Mouse (Mus musculus): ENCODE data around the gene Gch1. TPM values are rescaled to one million over a fixed set of nuclear protein-coding genes. Genes with fewer than 3 reads are reported as not detected.

Gene Gch1
- polyA plus RNA-seq, 1 experiment from 2014 or later = 12.4 TPM

- peak overlapping the region; percentile 31; the same call in 1 of the 2 replicates for H3K9ac ChIP-seq (ENCODE audit: low read length)
- H3K4me3 ChIP-seq (ENCODE audit: low read depth, low read length) = peak overlapping the region; percentile 10; the same call in 1 of the 2 replicates
- no peaks in the 10 kb centered on the region for H3K27me3 ChIP-seq (ENCODE audit: control insufficient read depth, insufficient read depth, low read length)
- no peaks in the 10 kb centered on the region for H3K36me3 ChIP-seq (ENCODE audit: control insufficient read depth, insufficient read depth, low read length)
- DNase-seq (ENCODE audit: low spot score) (peak; percentile 43), ATAC-seq (ENCODE audit: low FRiP score, low TSS enrichment) (peak; percentile 85)
- peak overlapping the region; percentile 41 for H3K4me2 ChIP-seq (replicated peaks; ENCODE audit: low read depth)
- H3K27ac ChIP-seq (replicated peaks) = 0 out of 2 replicates have a peak overlapping the region, but pooled peaks have one; percentile 49
- WGBS = 23% methylated on average over 13 of the region's 13 CpGs
- no peaks in the 10 kb centered on the region; the same call in 1 of the 2 replicates for H3K4me1 ChIP-seq (replicated peaks; ENCODE audit: control insufficient read depth, insufficient read depth)
- no peaks in the 10 kb centered on the region for H3K9me3 ChIP-seq (ENCODE audit: control insufficient read depth, low read length)
- TF ChIP-seq EP300 (optimal IDR thresholded peaks at IDR 0.05) (no peak), CTCF (IDR thresholded peaks at IDR 0.05; ENCODE audit: low read depth) (no peak)
Measured at GRCm38 (mm10) chr14:47177846-47178414, 11.3 kb downstream of the Gch1 start.

- 96% methylated on average over 5 of the region's 5 CpGs for WGBS
- Histone ChIP-seq H3K4me2 (replicated peaks; ENCODE audit: low read depth) (no peak overlapping the region), H3K9me3 (ENCODE audit: control insufficient read depth, low read length) (no peaks in the 10 kb centered on the region), H3K4me3 (ENCODE audit: low read depth, low read length) (no peak overlapping the region), H3K9ac (ENCODE audit: low read length) (no peak overlapping the region), H3K36me3 (ENCODE audit: control insufficient read depth, insufficient read depth, low read length) (no peaks in the 10 kb centered on the region), H3K27ac (replicated peaks) (no peak overlapping the region), H3K27me3 (ENCODE audit: control insufficient read depth, insufficient read depth, low read length) (no peaks in the 10 kb centered on the region), H3K4me1 (replicated peaks; ENCODE audit: control insufficient read depth, insufficient read depth) (no peaks in the 10 kb centered on the region; the same call in 1 of the 2 replicates)
- no peak for TF ChIP-seq CTCF (IDR thresholded peaks at IDR 0.05; ENCODE audit: low read depth)
- no peak for TF ChIP-seq EP300 (optimal IDR thresholded peaks at IDR 0.05)
- DNase-seq (ENCODE audit: low spot score) (no peak), ATAC-seq (ENCODE audit: low FRiP score, low TSS enrichment) (no peak)
Measured at GRCm38 (mm10) chr14:47176226-47176625, 13.0 kb downstream of the Gch1 start.

GRCm38 (mm10) chr14:47175136-47175535 lies 14.1 kb downstream of the Gch1 start:
- Histone ChIP-seq H3K36me3 (ENCODE audit: control insufficient read depth, insufficient read depth, low read length) (no peaks in the 10 kb centered on the region), H3K4me3 (ENCODE audit: low read depth, low read length) (no peak overlapping the region), H3K9ac (ENCODE audit: low read length) (no peak overlapping the region), H3K27me3 (ENCODE audit: control insufficient read depth, insufficient read depth, low read length) (no peaks in the 10 kb centered on the region), H3K4me2 (replicated peaks; ENCODE audit: low read depth) (no peak overlapping the region), H3K27ac (replicated peaks) (no peak overlapping the region), H3K9me3 (ENCODE audit: control insufficient read depth, low read length) (no peaks in the 10 kb centered on the region), H3K4me1 (replicated peaks; ENCODE audit: control insufficient read depth, insufficient read depth) (no peaks in the 10 kb centered on the region; the same call in 1 of the 2 replicates)
- DNase-seq (ENCODE audit: low spot score) (no peak), ATAC-seq (ENCODE audit: low FRiP score, low TSS enrichment) (no peak)
- no peak for TF ChIP-seq EP300 (optimal IDR thresholded peaks at IDR 0.05)
- 78% methylated on average over 5 of the region's 5 CpGs for WGBS

- no peaks in the 10 kb centered on the region for H3K27me3 ChIP-seq (ENCODE audit: control insufficient read depth, insufficient read depth, low read length)
- H3K4me2 ChIP-seq (replicated peaks; ENCODE audit: low read depth) = no peak overlapping the region
- no peaks in the 10 kb centered on the region for H3K36me3 ChIP-seq (ENCODE audit: control insufficient read depth, insufficient read depth, low read length)
- 68% methylated on average over 5 of the region's 5 CpGs for WGBS
- no peaks in the 10 kb centered on the region for H3K9me3 ChIP-seq (ENCODE audit: control insufficient read depth, low read length)
- no peak overlapping the region for H3K27ac ChIP-seq (replicated peaks)
- TF ChIP-seq CTCF (IDR thresholded peaks at IDR 0.05; ENCODE audit: low read depth) (no peak), EP300 (optimal IDR thresholded peaks at IDR 0.05) (no peak)
- DNase-seq (ENCODE audit: low spot score) (no peak), ATAC-seq (ENCODE audit: low FRiP score, low TSS enrichment) (no peak)
- H3K9ac ChIP-seq (ENCODE audit: low read length) = no peak overlapping the region
- no peak overlapping the region for H3K4me3 ChIP-seq (ENCODE audit: low read depth, low read length)
- H3K4me1 ChIP-seq (replicated peaks; ENCODE audit: control insufficient read depth, insufficient read depth) = no peaks in the 10 kb centered on the region
Measured at GRCm38 (mm10) chr14:47172073-47172472, 17.1 kb downstream of the Gch1 start.

- no peak overlapping the region for H3K9ac ChIP-seq (ENCODE audit: low read length)
- ATAC-seq (ENCODE audit: low FRiP score, low TSS enrichment) (no peak), DNase-seq (ENCODE audit: low spot score) (no peak)
- H3K27me3 ChIP-seq (ENCODE audit: control insufficient read depth, insufficient read depth, low read length) = no peaks in the 10 kb centered on the region
- 36% methylated on average over 3 of the region's 3 CpGs for WGBS
- no peaks in the 10 kb centered on the region for H3K36me3 ChIP-seq (ENCODE audit: control insufficient read depth, insufficient read depth, low read length)
- H3K4me2 ChIP-seq (replicated peaks; ENCODE audit: low read depth) = no peak overlapping the region
- no peak for TF ChIP-seq EP300 (optimal IDR thresholded peaks at IDR 0.05)
- TF ChIP-seq CTCF (IDR thresholded peaks at IDR 0.05; ENCODE audit: low read depth) = no peak
- H3K27ac ChIP-seq (replicated peaks) = no peak overlapping the region
- H3K4me1 ChIP-seq (replicated peaks; ENCODE audit: control insufficient read depth, insufficient read depth) = no peaks in the 10 kb centered on the region
- H3K4me3 ChIP-seq (ENCODE audit: low read depth, low read length) = no peak overlapping the region
- H3K9me3 ChIP-seq (ENCODE audit: control insufficient read depth, low read length) = no peaks in the 10 kb centered on the region
Measured at GRCm38 (mm10) chr14:47170499-47171109, 18.6 kb downstream of the Gch1 start.

GRCm38 (mm10) chr14:47169677-47170410 lies 19.4 kb downstream of the Gch1 start:
- Histone ChIP-seq H3K4me2 (replicated peaks; ENCODE audit: low read depth) (no peak overlapping the region), H3K27ac (replicated peaks) (no peak overlapping the region), H3K4me3 (ENCODE audit: low read depth, low read length) (no peak overlapping the region), H3K27me3 (ENCODE audit: control insufficient read depth, insufficient read depth, low read length) (no peaks in the 10 kb centered on the region), H3K9ac (ENCODE audit: low read length) (no peak overlapping the region), H3K9me3 (ENCODE audit: control insufficient read depth, low read length) (no peaks in the 10 kb centered on the region), H3K36me3 (ENCODE audit: control insufficient read depth, insufficient read depth, low read length) (no peaks in the 10 kb centered on the region), H3K4me1 (replicated peaks; ENCODE audit: control insufficient read depth, insufficient read depth) (no peaks in the 10 kb centered on the region)
- ATAC-seq (ENCODE audit: low FRiP score, low TSS enrichment) (no peak), DNase-seq (ENCODE audit: low spot score) (no peak)
- TF ChIP-seq CTCF (IDR thresholded peaks at IDR 0.05; ENCODE audit: low read depth) = no peak
- no peak for TF ChIP-seq EP300 (optimal IDR thresholded peaks at IDR 0.05)
- 52% methylated on average over 9 of the region's 9 CpGs for WGBS
